Mouse (Mus musculus) myocyte (in vitro differentiated cells): ENCODE data around the gene Cirbp.

Experiments used
- CEBPB ChIP-seq: IDR thresholded peaks from 2 replicates; pipeline ENCODE4 v1.6.1; 2011; ENCODE audit warnings: mild to moderate bottlenecking, moderate library complexity; ENCODE audit not compliant: poor library complexity, insufficient read depth, severe bottlenecking
- MYOG ChIP-seq, 3 experiments: IDR thresholded peaks; one replicate each; pipeline ENCODE4 v1.6.1; 2011; ENCODE audit warnings: control low read depth in 2 of 3, low read depth in 2 of 3, mild to moderate bottlenecking in 2 of 3; ENCODE audit not compliant: insufficient read length in 2 of 3, control insufficient read depth in 1 of 3, insufficient read depth in 1 of 3

DNA sequence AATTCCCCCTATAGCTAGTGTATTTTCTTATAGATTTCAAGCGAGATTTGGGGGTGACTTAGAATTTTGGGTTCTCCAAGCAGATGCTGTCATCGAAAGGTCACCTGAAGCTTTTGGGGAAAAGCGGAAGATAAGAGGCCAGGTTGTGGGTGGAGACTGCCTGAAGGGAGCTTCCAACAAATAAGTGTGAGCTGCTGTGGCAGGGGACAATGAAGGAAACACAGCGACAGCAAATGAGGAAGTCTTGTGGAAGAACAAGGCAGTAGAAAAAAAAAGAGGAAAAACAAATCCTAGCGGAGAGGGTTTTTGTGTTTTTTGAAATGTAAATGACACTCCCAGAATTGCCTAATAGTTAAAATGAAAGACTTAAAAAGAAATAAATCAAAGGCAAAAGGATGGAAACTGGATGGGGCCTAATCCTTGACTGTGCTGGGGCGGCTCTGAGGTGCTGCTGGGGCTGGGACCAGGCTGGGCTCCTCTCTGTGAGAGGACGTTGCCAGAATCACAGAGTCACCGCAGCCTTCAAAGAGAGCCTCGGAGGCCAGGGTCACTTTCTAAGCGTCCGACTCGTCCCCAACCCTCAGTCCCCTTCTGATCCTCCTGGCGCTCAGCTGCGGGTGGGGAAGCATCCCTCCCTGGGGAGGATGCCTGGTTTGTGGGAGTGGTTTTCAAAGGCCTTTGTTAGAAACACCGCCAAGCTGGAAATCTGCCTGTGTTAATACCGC is 49.4 kb downstream of the Cirbp start:
- TF ChIP-seq CEBPB (no peak), MYOG (IDR thresholded peaks at IDR 0.05; ENCODE audit: control insufficient read depth in 1 of 3, insufficient read depth in 1 of 3, insufficient read length in 2 of 3, low read depth in 2 of 3) (no peak)
